Mouse (Mus musculus) embryonic fibroblast, embryonic 13.5 days (primary cell): ENCODE data around the gene Thbs3. TPM values are rescaled to one million over a fixed set of nuclear protein-coding genes. Genes with fewer than 3 reads are reported as not detected.

Experiments
- H3K27ac ChIP-seq: 2 replicates; pipeline ENCODE4 v1.5.1; 2012; ENCODE audit warnings: low read length, control low read depth, inconsistent platforms; ENCODE audit not compliant: insufficient read depth
- H3K4me1 ChIP-seq: 2 replicates; pipeline ENCODE4 v1.6.1; 2011; ENCODE audit warnings: low read length; ENCODE audit not compliant: control insufficient read depth, insufficient read depth
- H3K4me3 ChIP-seq: 2 replicates; pipeline ENCODE4 v1.5.1; 2011; ENCODE audit warnings: mild to moderate bottlenecking, control low read depth, low read length; ENCODE audit not compliant: insufficient read depth
- CTCF ChIP-seq: IDR thresholded peaks from 2 replicates; pipeline ENCODE4 v1.5.1; 2011; ENCODE audit warnings: mild to moderate bottlenecking, control low read depth, low read length, moderate library complexity, borderline replicate concordance; ENCODE audit not compliant: insufficient read depth
- POLR2A ChIP-seq: IDR thresholded peaks from 2 replicates; pipeline ENCODE4 v1.6.1; 2011; ENCODE audit warnings: low read depth, mild to moderate bottlenecking, control low read depth, low read length, moderate library complexity
- polyA plus RNA-seq: library from polyadenylated mRNA; stranded (reverse); fragments of >200 nt; gene quantifications from 2 replicates; pipeline ENCODE4 v1.2.4, GENCODE M21; 2011; ENCODE audit warnings: low read depth; ENCODE audit not compliant: missing spikeins, insufficient read length

Thbs3 gene
- 60.8 and 83.1 TPM in 2 replicates for polyA plus RNA-seq

DNA sequence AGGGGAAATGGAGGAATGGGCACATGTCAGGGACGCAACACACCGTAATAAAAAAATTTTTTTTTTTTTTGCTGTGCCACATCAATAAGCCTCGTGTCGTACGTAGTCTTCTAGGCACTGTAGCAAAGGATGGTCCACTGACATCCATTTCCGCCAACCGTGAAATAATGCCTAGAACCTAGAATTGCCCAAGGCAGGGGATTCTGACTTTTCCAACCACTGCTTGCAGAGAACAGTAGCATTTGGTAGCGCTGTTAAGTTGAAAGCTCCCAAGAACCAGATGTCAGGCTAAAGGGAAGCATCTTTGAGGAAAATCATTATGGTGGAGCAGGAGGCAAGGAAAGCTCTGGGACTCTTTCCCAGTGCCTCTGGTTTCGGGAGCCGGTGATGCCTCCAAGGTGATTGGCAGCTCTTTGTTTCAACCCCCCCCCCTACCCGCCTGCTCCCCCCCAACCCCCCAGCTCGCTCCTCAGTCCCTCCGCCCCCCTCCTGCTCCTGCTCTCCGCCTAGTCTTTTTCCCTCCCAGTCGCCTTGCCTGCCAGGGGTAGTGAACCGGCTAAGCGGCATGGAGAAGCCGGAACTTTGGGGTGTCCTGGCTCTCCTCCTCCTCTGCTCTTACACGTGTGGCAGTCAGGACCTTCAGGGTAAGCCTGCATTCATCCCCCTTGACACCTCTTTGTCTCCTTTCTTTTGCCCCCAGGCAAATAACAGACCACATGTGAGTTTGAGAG lies at the start of gene Thbs3:
Thbs3 (plus strand) TSS at position 500 of the 731 bp plus-strand sequence.
- TF ChIP-seq POLR2A: peak; percentile 64; the same call in 1 of the 2 replicates
- no peak for TF ChIP-seq CTCF
- Histone ChIP-seq H3K4me1 (peaks cover 5% of the 10 kb centered on the region; the same call in 1 of the 2 replicates), H3K4me3 (peak within 1 kb of the TSS; percentile 96), H3K27ac (peak within 1 kb of the TSS; percentile 97)

DNA sequence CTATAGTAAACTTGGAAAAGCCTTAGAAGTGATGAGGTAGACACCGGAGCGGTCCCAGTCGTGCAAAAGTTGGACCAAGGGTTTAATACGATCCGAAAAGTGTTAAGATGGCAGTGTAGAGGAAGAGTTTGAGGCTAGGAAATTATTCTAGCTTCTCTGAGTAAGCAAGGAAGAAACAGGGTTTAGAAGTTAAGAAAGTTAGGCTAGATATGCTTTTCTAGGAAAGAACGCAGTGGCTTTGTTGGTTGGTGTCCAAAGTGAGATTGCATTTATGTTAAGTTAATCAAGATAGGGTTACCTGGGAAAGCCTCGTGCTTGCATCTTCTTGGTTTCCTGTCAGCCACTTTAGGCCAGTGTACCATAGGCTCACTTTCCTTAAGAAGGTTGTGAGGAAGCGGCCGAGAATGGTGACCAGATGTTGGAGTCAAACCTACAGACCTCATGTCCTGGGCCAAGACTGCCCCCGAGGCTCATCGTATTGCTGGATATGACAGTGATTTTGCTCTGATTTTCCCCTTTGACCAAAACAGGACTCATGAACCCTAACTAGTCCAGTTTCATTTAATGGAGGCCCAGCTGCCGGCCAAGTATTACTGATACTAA lies 49.6 kb upstream of the Thbs3 start:
- peak overlapping the region; percentile 86 for H3K4me3 ChIP-seq
- peaks cover 4% of the 10 kb centered on the region; the same call in 1 of the 2 replicates for H3K4me1 ChIP-seq
- peak overlapping the region; percentile 67 for H3K27ac ChIP-seq
- TF ChIP-seq CTCF (no peak), POLR2A (no peak)

DNA sequence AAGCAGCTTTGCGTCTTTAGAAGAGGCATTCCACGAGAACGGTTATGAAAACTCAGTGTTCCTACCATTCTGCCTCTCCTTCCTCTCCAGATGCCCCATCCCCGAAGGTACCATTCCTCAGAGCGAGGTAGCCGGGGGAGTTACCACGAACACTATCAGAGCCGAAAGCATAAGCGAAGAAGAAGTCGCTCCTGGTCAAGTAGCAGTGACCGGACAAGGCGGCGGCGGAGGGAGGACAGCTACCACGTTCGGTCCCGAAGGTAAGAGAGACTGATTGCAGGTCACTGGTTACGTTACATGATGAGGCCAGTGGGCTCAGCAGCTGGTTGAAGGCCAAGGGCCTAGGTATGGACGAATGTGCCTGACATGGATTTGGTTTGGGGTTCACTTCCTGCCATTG lies 48.0 kb upstream of the Thbs3 start:
- Histone ChIP-seq H3K4me3 (no peak overlapping the region), H3K27ac (no peak overlapping the region), H3K4me1 (peaks cover 4% of the 10 kb centered on the region; the same call in 1 of the 2 replicates)
- TF ChIP-seq CTCF (no peak), POLR2A (0 out of 2 replicates have a peak, but pooled peaks have one; percentile 16)

DNA sequence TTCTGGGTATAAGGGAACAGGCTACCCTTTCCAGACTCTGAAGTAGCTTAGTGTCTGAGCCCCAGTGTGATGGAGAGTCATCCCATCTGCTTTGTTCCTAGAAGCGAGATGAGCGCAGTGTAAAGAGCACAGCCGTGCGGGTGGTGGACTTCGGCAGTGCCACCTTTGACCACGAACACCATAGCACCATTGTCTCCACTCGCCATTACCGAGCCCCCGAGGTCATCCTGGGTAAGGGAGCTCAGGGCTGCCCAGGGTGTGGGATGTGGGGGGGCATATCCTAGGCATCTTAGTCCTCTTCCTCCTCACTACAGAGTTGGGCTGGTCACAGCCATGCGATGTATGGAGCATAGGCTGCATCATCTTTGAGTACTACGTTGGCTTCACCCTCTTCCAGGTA lies 40.1 kb upstream of the Thbs3 start:
- TF ChIP-seq CTCF (no peak), POLR2A (no peak)
- no peak overlapping the region for H3K4me3 ChIP-seq
- H3K27ac ChIP-seq: no peak overlapping the region
- peaks cover 2% of the 10 kb centered on the region; the same call in 1 of the 2 replicates for H3K4me1 ChIP-seq

DNA sequence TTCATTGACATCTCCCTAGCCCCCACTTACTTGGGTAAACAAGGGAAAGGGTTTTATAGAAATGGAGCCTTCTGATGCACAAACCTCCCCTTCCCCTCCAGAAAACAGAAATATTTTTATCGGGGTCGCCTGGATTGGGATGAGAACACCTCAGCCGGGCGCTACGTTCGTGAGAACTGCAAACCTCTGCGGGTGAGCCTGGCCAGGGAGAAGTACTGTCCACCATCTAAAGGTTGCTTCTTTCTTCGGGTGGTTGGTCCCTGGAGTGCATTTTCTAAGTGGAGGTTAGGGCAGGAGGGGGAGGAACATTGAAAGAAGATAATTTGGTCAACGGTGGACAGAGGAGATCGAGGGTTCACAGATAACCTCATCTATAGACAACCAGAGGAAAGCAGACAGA lies 39.4 kb upstream of the Thbs3 start:
- no peak for TF ChIP-seq POLR2A
- no peak for TF ChIP-seq CTCF
- H3K27ac ChIP-seq: no peak overlapping the region
- no peak overlapping the region for H3K4me3 ChIP-seq
- H3K4me1 ChIP-seq: peaks cover 2% of the 10 kb centered on the region; the same call in 1 of the 2 replicates

DNA sequence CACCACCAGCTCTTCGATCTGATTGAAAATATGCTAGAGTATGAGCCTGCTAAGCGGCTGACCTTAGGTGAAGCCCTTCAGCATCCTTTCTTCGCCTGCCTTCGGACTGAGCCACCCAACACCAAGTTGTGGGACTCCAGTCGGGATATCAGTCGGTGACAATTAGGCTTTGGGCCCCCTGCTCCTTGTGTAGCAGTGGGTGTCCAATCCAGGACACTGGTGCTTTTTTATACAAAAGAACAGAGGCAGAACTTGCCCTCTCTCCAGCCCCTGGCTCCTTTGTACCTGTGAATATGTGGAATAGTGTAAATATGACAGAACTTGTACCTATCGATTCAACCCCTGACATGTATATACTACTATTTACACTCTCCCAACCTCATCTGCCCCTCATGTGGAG lies 38.6 kb upstream of the Thbs3 start:
- H3K27ac ChIP-seq: no peak overlapping the region
- TF ChIP-seq POLR2A (no peak), CTCF (no peak)
- H3K4me1 ChIP-seq: peaks cover 2% of the 10 kb centered on the region; the same call in 1 of the 2 replicates
- no peak overlapping the region for H3K4me3 ChIP-seq

DNA sequence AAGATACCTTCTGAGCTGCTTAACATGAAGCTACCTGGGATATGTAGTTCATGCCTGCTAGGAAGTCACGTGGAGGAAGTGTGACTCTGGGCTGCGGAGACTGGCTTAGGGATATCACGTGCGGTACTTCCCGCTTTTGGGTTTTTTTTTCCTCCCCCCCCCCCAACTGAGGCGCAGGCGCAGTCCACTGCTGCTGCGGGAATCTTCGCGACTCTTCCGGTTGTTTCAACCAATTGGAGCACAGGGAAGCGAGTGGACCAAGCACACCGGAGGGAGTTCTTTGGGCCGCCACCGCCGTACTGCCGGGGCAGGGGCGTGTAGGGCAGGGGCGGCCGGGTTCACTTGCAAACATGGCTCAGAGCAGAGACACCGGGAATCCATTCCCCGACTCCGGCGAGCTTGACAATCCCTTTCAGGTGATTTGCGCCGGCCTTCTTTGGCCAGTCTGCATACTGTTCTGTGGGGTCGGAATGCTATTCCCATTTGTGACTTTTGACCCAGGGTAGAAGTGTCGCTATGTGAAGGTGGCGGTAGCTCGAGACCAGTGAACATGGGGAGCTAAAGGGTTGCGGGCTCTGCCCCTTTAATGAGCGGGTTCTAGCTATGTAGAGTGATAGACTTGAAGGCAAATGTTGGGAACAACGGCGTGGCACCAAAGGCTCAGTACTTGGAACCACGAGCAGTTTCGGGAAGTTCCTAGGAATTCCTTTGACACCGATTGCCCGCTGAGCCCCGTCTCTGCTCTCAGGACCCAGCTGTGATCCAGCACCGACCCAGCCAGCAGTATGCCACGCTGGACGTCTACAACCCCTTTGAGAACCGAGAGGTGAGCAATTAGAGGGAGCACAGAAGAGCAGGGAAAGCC lies 37.5 kb upstream of the Thbs3 start, which contains the start of gene Scamp3:
Scamp3 (plus strand) TSS at position 232 of the 865 bp plus-strand sequence.
- Histone ChIP-seq H3K4me3 (peak within 1 kb of the TSS; percentile 89), H3K27ac (peak within 1 kb of the TSS; percentile 59), H3K4me1 (peaks cover 2% of the 10 kb centered on the region; the same call in 1 of the 2 replicates)
- TF ChIP-seq CTCF (no peak), POLR2A (peak; percentile 73)

DNA sequence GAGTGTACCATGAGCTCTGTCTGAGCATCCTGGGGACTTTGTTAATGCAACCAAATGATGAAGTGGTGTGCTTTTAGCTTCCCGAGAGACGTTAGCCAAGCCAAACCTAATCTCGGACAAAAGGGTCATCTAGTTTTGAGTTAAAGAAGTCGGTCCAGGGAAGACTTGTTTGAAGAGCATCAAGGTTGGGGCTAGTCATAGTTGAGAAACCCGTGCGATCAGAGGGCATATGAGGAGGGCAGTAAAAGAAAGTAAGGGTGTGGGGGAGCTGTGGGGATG lies 36.9 kb upstream of the Thbs3 start:
- TF ChIP-seq CTCF (no peak), POLR2A (no peak)

DNA sequence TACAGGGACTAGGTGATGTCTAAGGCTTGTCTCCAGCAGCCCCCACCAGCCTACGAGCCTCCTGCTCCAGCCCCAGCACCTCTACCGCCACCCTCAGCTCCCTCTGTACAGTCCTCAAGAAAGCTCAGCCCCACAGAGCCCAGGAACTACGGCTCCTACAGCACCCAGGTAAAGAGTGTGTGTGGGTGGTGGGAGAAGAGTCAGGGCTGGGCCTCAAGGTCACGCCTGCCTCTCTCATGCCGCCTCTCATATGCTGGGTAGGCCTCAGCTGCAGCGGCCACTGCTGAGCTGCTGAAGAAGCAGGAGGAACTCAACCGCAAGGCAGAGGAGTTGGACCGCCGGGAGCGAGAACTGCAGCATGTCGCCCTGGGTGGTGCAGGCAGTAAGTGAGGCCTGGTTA lies 35.9 kb upstream of the Thbs3 start:
- Histone ChIP-seq H3K4me3 (peak overlapping the region; percentile 89), H3K4me1 (peaks cover 2% of the 10 kb centered on the region; the same call in 1 of the 2 replicates), H3K27ac (no peak overlapping the region)
- TF ChIP-seq CTCF (no peak), POLR2A (no peak)

More for the DNA sequence above, 36.9 kb upstream of the Thbs3 start:
- Histone ChIP-seq H3K27ac (peak overlapping the region; percentile 59), H3K4me1 (peaks cover 2% of the 10 kb centered on the region; the same call in 1 of the 2 replicates), H3K4me3 (peak overlapping the region; percentile 89)
